Mouse (Mus musculus): ENCODE data around the gene Hoxb5. TPM values are rescaled to one million over a fixed set of nuclear protein-coding genes. Genes with fewer than 3 reads are reported as not detected.

The Hoxb5 gene
- total and polyA plus RNA-seq, 2 experiments = 0.09 to 0.35 TPM

DNA sequence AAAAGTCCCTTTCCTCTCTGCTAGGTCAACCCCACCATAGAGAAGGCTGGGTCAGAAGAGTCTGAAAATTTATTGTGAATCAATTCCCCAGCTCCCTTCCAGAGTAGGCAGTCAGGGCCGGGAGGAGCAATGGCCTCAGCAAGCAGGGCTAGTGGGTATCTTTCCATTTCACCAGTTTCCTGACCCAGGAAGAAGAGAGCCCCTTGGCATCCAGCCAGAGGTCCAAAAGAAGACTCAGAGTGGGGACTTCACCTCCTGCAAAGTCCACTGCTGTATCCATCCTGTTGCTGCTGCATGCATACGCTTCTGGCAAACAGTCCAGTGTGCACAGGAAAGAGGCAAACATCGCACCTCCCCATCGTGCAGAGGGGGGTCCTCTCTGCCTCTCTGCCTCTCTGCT, 27.2 kb upstream of the Hoxb5 start:
- Histone ChIP-seq H3K79me2 (ENCODE audit: control insufficient read depth, insufficient read depth, low read length) (no peaks in the 10 kb centered on the region), H3K9ac (ENCODE audit: low read depth, low read length) (no peak overlapping the region), H3K27ac (replicated peaks; ENCODE audit: insufficient read depth, low read depth, low read length) (no peak overlapping the region), H3K4me3 (ENCODE audit: insufficient read depth, low read depth, low read length) (no peak overlapping the region), H3K4me1 (ENCODE audit: control insufficient read depth, insufficient read depth, low read length) (0 out of 2 replicates have a peak, but pooled peaks cover 2% of the 10 kb centered on the region), H3K36me3 (ENCODE audit: control insufficient read depth, insufficient read depth, low read length) (no peaks in the 10 kb centered on the region), H3K27me3 (ENCODE audit: control insufficient read depth, insufficient read depth, low read length) (peaks cover 34% of the 10 kb centered on the region)
- TF ChIP-seq CTCF (IDR thresholded peaks at IDR 0.05; ENCODE audit: low read depth, low read length) (no peak), POLR2A (IDR thresholded peaks at IDR 0.05; ENCODE audit: extremely low read depth, insufficient read depth, low read length) (no peak)
- no peak for DNase-seq (ENCODE audit: extremely low read depth, low read depth, low spot score)
- WGBS = 11% methylated on average over 4 of the region's 4 CpGs

DNA sequence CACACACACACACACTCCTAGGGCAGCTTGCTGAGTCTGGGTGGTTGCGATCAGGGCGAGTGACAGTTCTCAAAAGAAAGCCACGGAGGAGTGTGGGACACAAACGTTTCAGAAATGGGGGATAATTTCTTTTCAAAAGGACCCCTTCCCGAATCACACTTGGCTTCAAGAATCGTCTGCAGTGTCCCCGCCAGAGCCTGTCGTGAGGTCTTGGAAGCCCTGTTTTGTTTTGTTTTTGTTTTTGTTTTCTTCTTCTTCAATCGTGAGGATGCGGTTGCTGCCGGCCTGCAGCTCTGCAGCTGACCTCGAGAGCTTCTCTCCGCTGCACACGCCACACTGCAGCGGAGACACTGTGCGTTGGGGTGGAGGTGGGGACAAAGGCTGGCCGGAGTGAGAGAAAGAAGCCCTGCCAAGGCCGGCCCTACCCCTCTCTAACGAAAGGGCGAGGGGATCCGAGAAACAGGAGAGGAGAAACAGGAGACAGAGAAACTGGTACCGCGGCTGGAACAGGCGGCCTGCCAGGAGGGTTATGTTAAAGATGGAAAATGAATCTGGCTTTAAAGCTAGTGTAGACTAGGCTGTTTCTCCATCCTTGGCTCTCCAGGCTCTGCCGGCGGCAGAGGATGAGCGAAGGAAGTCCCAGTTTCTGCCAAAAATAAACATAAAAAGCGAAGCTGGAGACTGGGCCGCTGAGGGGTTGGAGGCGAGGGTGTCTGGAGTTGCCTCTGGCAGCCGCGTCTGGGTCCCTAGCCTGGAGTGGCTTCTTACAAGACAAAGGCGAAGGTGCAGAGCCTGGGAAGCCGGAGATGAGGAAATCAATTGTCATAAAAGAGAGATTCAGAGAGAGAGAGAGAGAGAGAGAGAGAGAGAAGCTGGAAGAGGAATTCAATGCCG, 25.7 kb upstream of the Hoxb5 start:
- no peak for DNase-seq (ENCODE audit: extremely low read depth, low read depth, low spot score)
- WGBS = 6% methylated on average over 35 of the region's 35 CpGs
- Histone ChIP-seq H3K4me3 (ENCODE audit: insufficient read depth, low read depth, low read length) (no peak overlapping the region), H3K79me2 (ENCODE audit: control insufficient read depth, insufficient read depth, low read length) (no peaks in the 10 kb centered on the region), H3K27me3 (ENCODE audit: control insufficient read depth, insufficient read depth, low read length) (peaks cover 28% of the 10 kb centered on the region), H3K27ac (replicated peaks; ENCODE audit: insufficient read depth, low read depth, low read length) (no peak overlapping the region), H3K36me3 (ENCODE audit: control insufficient read depth, insufficient read depth, low read length) (no peaks in the 10 kb centered on the region), H3K9ac (ENCODE audit: low read depth, low read length) (no peak overlapping the region), H3K4me1 (ENCODE audit: control insufficient read depth, insufficient read depth, low read length) (no peaks in the 10 kb centered on the region)
- TF ChIP-seq POLR2A (IDR thresholded peaks at IDR 0.05; ENCODE audit: extremely low read depth, insufficient read depth, low read length) (no peak), CTCF (IDR thresholded peaks at IDR 0.05; ENCODE audit: low read depth, low read length) (no peak)

DNA sequence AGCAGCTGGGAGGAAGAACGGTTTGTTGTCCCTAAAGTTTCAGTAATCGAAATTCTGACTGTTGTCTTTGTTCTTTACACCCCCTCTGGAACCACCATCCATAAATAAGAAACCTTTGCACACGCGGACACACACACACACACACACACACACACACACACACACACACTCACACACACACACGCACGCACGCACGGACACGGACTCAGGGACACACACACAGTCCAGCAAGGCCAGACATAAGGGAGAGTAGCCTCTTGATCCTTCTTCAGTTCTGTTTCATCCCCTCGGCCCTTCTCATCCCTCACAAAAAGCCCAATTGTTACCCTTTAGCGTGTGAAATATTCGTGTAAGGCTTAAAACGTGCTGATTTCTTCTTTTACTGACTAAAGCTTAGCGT, 24.8 kb upstream of the Hoxb5 start:
- 27% methylated on average over 14 of the region's 14 CpGs for WGBS
- H3K9ac ChIP-seq (ENCODE audit: low read depth, low read length) = no peak overlapping the region
- peaks cover 28% of the 10 kb centered on the region for H3K27me3 ChIP-seq (ENCODE audit: control insufficient read depth, insufficient read depth, low read length)
- no peak overlapping the region for H3K4me3 ChIP-seq (ENCODE audit: insufficient read depth, low read depth, low read length)
- no peak overlapping the region for H3K27ac ChIP-seq (replicated peaks; ENCODE audit: insufficient read depth, low read depth, low read length)
- H3K4me1 ChIP-seq (ENCODE audit: control insufficient read depth, insufficient read depth, low read length) = no peaks in the 10 kb centered on the region
- H3K36me3 ChIP-seq (ENCODE audit: control insufficient read depth, insufficient read depth, low read length) = no peaks in the 10 kb centered on the region
- no peak for DNase-seq (ENCODE audit: extremely low read depth, low read depth, low spot score)
- TF ChIP-seq POLR2A (IDR thresholded peaks at IDR 0.05; ENCODE audit: extremely low read depth, insufficient read depth, low read length) (no peak), CTCF (IDR thresholded peaks at IDR 0.05; ENCODE audit: low read depth, low read length) (no peak)
- H3K79me2 ChIP-seq (ENCODE audit: control insufficient read depth, insufficient read depth, low read length) = no peaks in the 10 kb centered on the region

DNA sequence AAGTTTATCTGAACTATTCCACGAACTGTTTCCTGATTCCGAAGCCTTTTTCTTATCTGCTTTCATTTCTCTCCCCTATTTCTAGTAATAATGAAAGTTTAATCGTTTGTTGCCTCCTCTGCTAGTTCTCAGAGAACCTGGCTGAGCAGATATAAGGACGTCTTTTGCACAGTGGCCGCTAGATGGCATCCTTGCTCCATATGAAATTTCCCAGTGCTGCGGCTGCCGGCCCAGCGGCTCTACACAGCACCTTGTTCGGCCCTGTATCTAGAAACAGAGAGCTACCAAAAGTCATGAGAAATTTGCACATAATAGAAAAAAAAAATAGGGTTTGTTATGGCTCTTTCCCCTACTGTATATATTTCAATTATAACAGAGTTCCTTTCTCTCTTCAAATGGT, 24.4 kb upstream of the Hoxb5 start:
- no peak overlapping the region for H3K9ac ChIP-seq (ENCODE audit: low read depth, low read length)
- TF ChIP-seq POLR2A (IDR thresholded peaks at IDR 0.05; ENCODE audit: extremely low read depth, insufficient read depth, low read length) (no peak), CTCF (IDR thresholded peaks at IDR 0.05; ENCODE audit: low read depth, low read length) (peak; percentile 84)
- H3K27me3 ChIP-seq (ENCODE audit: control insufficient read depth, insufficient read depth, low read length) = peaks cover 28% of the 10 kb centered on the region
- peak; percentile 50 for DNase-seq (ENCODE audit: extremely low read depth, low read depth, low spot score)
- whole genome bisulfite sequencing = 2% methylated on average over 9 of the region's 9 CpGs
- no peaks in the 10 kb centered on the region for H3K4me1 ChIP-seq (ENCODE audit: control insufficient read depth, insufficient read depth, low read length)
- no peaks in the 10 kb centered on the region for H3K79me2 ChIP-seq (ENCODE audit: control insufficient read depth, insufficient read depth, low read length)
- no peak overlapping the region for H3K4me3 ChIP-seq (ENCODE audit: insufficient read depth, low read depth, low read length)
- no peak overlapping the region for H3K27ac ChIP-seq (replicated peaks; ENCODE audit: insufficient read depth, low read depth, low read length)
- H3K36me3 ChIP-seq (ENCODE audit: control insufficient read depth, insufficient read depth, low read length) = no peaks in the 10 kb centered on the region

DNA sequence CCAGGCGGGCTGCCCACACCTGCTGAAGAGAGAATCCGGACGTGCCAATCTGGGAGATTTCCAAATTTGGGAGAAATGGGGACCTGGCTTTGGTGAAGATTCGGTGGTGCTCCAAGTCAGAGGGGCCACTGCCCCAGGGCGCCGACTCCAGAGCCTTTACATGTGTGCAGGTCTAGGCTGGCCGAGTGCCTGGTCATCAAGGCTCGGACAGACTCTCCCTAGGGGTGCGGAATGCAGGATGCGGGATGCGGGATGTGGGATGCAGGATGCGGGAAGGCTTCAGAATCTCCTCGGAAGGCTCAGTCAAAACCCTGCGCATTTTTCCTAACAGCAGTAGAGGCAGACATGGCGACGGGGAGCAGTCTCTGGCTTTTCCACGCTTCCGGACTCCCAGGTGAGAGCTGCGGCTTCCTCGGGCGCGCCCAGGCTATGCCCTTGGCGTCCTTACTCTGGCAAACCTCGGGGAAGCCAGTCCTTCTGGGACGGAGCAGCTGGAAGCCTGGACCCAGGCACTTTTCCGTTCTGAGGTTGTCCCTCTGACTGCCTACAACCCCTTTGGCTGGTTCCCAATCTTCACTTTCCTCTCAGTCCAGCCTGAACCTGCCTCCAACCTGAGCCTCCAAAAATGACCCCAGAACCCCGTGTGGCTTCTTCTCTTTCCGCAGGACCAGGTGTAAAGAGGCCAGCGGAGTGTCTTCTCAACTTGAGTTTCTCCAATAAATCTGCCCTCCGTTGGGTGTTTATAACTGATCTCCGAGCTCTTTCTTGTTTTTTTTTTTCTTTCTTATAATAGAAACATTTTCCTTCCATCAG, 23.5 kb upstream of the Hoxb5 start:
- Histone ChIP-seq H3K9ac (ENCODE audit: low read depth, low read length) (no peak overlapping the region), H3K4me1 (ENCODE audit: control insufficient read depth, insufficient read depth, low read length) (peaks cover 3% of the 10 kb centered on the region; the same call in 1 of the 2 replicates), H3K4me3 (ENCODE audit: insufficient read depth, low read depth, low read length) (no peak overlapping the region), H3K27me3 (ENCODE audit: control insufficient read depth, insufficient read depth, low read length) (peaks cover 33% of the 10 kb centered on the region), H3K79me2 (ENCODE audit: control insufficient read depth, insufficient read depth, low read length) (no peaks in the 10 kb centered on the region), H3K27ac (replicated peaks; ENCODE audit: insufficient read depth, low read depth, low read length) (no peak overlapping the region), H3K36me3 (ENCODE audit: control insufficient read depth, insufficient read depth, low read length) (no peaks in the 10 kb centered on the region)
- WGBS = 10% methylated on average over 31 of the region's 31 CpGs
- no peak for DNase-seq (ENCODE audit: extremely low read depth, low read depth, low spot score)
- TF ChIP-seq POLR2A (IDR thresholded peaks at IDR 0.05; ENCODE audit: extremely low read depth, insufficient read depth, low read length) (no peak), CTCF (IDR thresholded peaks at IDR 0.05; ENCODE audit: low read depth, low read length) (no peak)
